Mouse (Mus musculus) bone marrow macrophage, adult 2 months (primary cell): ENCODE data around the gene Smurf1. TPM values are rescaled to one million over a fixed set of nuclear protein-coding genes. Genes with fewer than 3 reads are reported as not detected.

ENCODE experiments used
- H3K27ac ChIP-seq: 2 replicates; pipeline ENCODE4 v1.5.1; 2012; ENCODE audit warnings: low read depth, low read length; ENCODE audit not compliant: insufficient read depth
- H3K4me1 ChIP-seq: 2 replicates; pipeline ENCODE4 v1.6.1; 2012; ENCODE audit warnings: low read length; ENCODE audit not compliant: control insufficient read depth, insufficient read depth
- H3K4me3 ChIP-seq: 2 replicates; pipeline ENCODE4 v1.5.1; 2012; ENCODE audit warnings: mild to moderate bottlenecking, low read length, moderate library complexity; ENCODE audit not compliant: insufficient read depth
- CTCF ChIP-seq: IDR thresholded peaks from 2 replicates; pipeline ENCODE4 v1.5.1; 2012; ENCODE audit warnings: low read depth, mild to moderate bottlenecking, low read length, moderate library complexity
- POLR2A ChIP-seq: IDR thresholded peaks from 2 replicates; pipeline ENCODE4 v1.6.1; 2012; ENCODE audit warnings: mild to moderate bottlenecking, low read depth, low read length, borderline replicate concordance
- polyA plus RNA-seq: library from polyadenylated mRNA; stranded (reverse); fragments of >200 nt; gene quantifications from 2 replicates; pipeline ENCODE4 v1.2.4, GENCODE M21; 2012; ENCODE audit not compliant: missing spikeins, insufficient read depth, insufficient read length

Smurf1 gene
- polyA plus RNA-seq, 1 experiment, result 11.5 TPM

GRCm38 (mm10) chr5:144909521-144909920 lies 56.1 kb downstream of the Smurf1 start:
- TF ChIP-seq POLR2A (no peak), CTCF (no peak)
- H3K27ac ChIP-seq, result no peak overlapping the region
- H3K4me3 ChIP-seq, result no peak overlapping the region
- peaks cover 7% of the 10 kb centered on the region for H3K4me1 ChIP-seq

GRCm38 (mm10) chr5:144907591-144907990 lies 58.1 kb downstream of the Smurf1 start:
- H3K4me1 ChIP-seq, result peaks cover 7% of the 10 kb centered on the region

GRCm38 (mm10) chr5:144904356-144905134 lies 61.1 kb downstream of the Smurf1 start:
- TF ChIP-seq CTCF (no peak), POLR2A (no peak)

More at GRCm38 (mm10) chr5:144907591-144907990, 58.1 kb downstream of the Smurf1 start:
- Histone ChIP-seq H3K27ac (no peak overlapping the region), H3K4me3 (no peak overlapping the region)
- TF ChIP-seq POLR2A, result no peak
- no peak for TF ChIP-seq CTCF

GRCm38 (mm10) chr5:144901791-144902190 lies 63.9 kb downstream of the Smurf1 start:
- no peak for TF ChIP-seq CTCF
- Histone ChIP-seq H3K27ac (no peak overlapping the region), H3K4me3 (no peak overlapping the region), H3K4me1 (peaks cover 11% of the 10 kb centered on the region)

More at GRCm38 (mm10) chr5:144904356-144905134, 61.1 kb downstream of the Smurf1 start:
- H3K4me1 ChIP-seq, result peaks cover 1% of the 10 kb centered on the region; the same call in 1 of the 2 replicates
- H3K4me3 ChIP-seq, result no peak overlapping the region
- no peak overlapping the region for H3K27ac ChIP-seq

GRCm38 (mm10) chr5:144901035-144901434 lies 64.6 kb downstream of the Smurf1 start:
- H3K27ac ChIP-seq, result no peak overlapping the region
- peaks cover 18% of the 10 kb centered on the region for H3K4me1 ChIP-seq
- no peak overlapping the region for H3K4me3 ChIP-seq
- no peak for TF ChIP-seq POLR2A
- TF ChIP-seq CTCF, result no peak

- peaks cover 18% of the 10 kb centered on the region for H3K4me1 ChIP-seq
- no peak overlapping the region for H3K27ac ChIP-seq
- no peak overlapping the region for H3K4me3 ChIP-seq
- TF ChIP-seq POLR2A (no peak), CTCF (no peak)
These were observed 67.1 kb downstream of the Smurf1 start for GRCm38 (mm10) chr5:144898448-144899052.

GRCm38 (mm10) chr5:144897881-144898280 lies 67.8 kb downstream of the Smurf1 start:
- Histone ChIP-seq H3K4me3 (no peak overlapping the region), H3K4me1 (peaks cover 18% of the 10 kb centered on the region), H3K27ac (no peak overlapping the region)
- TF ChIP-seq POLR2A (no peak), CTCF (no peak)

GRCm38 (mm10) chr5:144891276-144891675 lies 74.4 kb downstream of the Smurf1 start:
- Histone ChIP-seq H3K4me3 (no peak overlapping the region), H3K27ac (no peak overlapping the region), H3K4me1 (0 out of 2 replicates have a peak, but pooled peaks cover 2% of the 10 kb centered on the region)
- TF ChIP-seq POLR2A (no peak), CTCF (no peak)

GRCm38 (mm10) chr5:144885968-144886650 lies 79.5 kb downstream of the Smurf1 start:
- TF ChIP-seq CTCF, result no peak
- no peak for TF ChIP-seq POLR2A
- Histone ChIP-seq H3K4me1 (no peaks in the 10 kb centered on the region), H3K27ac (no peak overlapping the region), H3K4me3 (no peak overlapping the region)

GRCm38 (mm10) chr5:144884629-144885217 lies 80.9 kb downstream of the Smurf1 start:
- TF ChIP-seq CTCF, result peak; percentile 38; the same call in 1 of the 2 replicates
- TF ChIP-seq POLR2A, result no peak
- H3K27ac ChIP-seq, result no peak overlapping the region
- no peak overlapping the region for H3K4me3 ChIP-seq
- H3K4me1 ChIP-seq, result no peaks in the 10 kb centered on the region
